Mouse (Mus musculus) testis, adult 2 months (tissue): Measurements from ENCODE around the gene Lpar3. TPM values are rescaled to one million over a fixed set of nuclear protein-coding genes. Genes with fewer than 3 reads are reported as not detected.

Experiments used
- H3K27ac ChIP-seq: fragments of 200-500 bp; 2 replicates; pipeline ENCODE4 v1.5.1; 2012; ENCODE audit warnings: low read depth, low read length; ENCODE audit not compliant: control insufficient read depth, insufficient read depth
- H3K27me3 ChIP-seq: fragments of 200-500 bp; 2 replicates; pipeline ENCODE4 v1.6.1; 2012; ENCODE audit warnings: mild to moderate bottlenecking, low read length, moderate library complexity; ENCODE audit not compliant: control insufficient read depth, insufficient read depth
- H3K36me3 ChIP-seq: fragments of 200-500 bp; 2 replicates; pipeline ENCODE4 v1.6.1; 2012; ENCODE audit warnings: mild to moderate bottlenecking, low read length; ENCODE audit not compliant: control insufficient read depth, insufficient read depth
- H3K4me1 ChIP-seq: fragments of 200-500 bp; 2 replicates; pipeline ENCODE4 v1.6.1; 2012; ENCODE audit warnings: low read length; ENCODE audit not compliant: control insufficient read depth, insufficient read depth
- H3K4me3 ChIP-seq: fragments of 200-500 bp; 2 replicates; pipeline ENCODE4 v1.5.1; 2012; ENCODE audit warnings: low read depth, mild to moderate bottlenecking, low read length, moderate library complexity, mixed read lengths; ENCODE audit not compliant: control insufficient read depth
- CTCF ChIP-seq: fragments of 200-500 bp; IDR thresholded peaks from 2 replicates; pipeline ENCODE4 v1.5.1; 2012; ENCODE audit warnings: low read depth, mild to moderate bottlenecking, inconsistent platforms, low read length, moderate library complexity; ENCODE audit not compliant: control insufficient read depth, insufficient read depth, insufficient replicate concordance
- POLR2A ChIP-seq: fragments of 200-500 bp; IDR thresholded peaks from 2 replicates; pipeline ENCODE4 v1.6.1; 2012; ENCODE audit warnings: low read depth, mild to moderate bottlenecking, inconsistent platforms, low read length, moderate library complexity; ENCODE audit not compliant: control insufficient read depth
- polyA plus RNA-seq: library from polyadenylated mRNA; depleted of rRNA; stranded (reverse); fragments of >200 nt; gene quantifications from 2 replicates; pipeline ENCODE4 v1.2.3, GENCODE M21; 2012

Lpar3 gene
- polyA plus RNA-seq, 1 experiment: 27.0 TPM

GRCm38 (mm10) chr3:146276991-146277390 is 56.2 kb downstream of the Lpar3 start:
- no peak for TF ChIP-seq POLR2A
- TF ChIP-seq CTCF: no peak
- Histone ChIP-seq H3K27ac (no peak overlapping the region), H3K36me3 (no peaks in the 10 kb centered on the region), H3K4me3 (no peak overlapping the region), H3K4me1 (peaks cover 2% of the 10 kb centered on the region), H3K27me3 (no peaks in the 10 kb centered on the region)

- H3K27ac ChIP-seq: no peak overlapping the region
- no peaks in the 10 kb centered on the region for H3K27me3 ChIP-seq
- H3K4me3 ChIP-seq: no peak overlapping the region
- no peaks in the 10 kb centered on the region for H3K36me3 ChIP-seq
- TF ChIP-seq CTCF: peak; percentile 68; the same call in 1 of the 2 replicates
- no peak for TF ChIP-seq POLR2A
- peaks cover 2% of the 10 kb centered on the region for H3K4me1 ChIP-seq
These were observed 56.7 kb downstream of the Lpar3 start for GRCm38 (mm10) chr3:146277456-146277855.

- no peaks in the 10 kb centered on the region for H3K36me3 ChIP-seq
- no peaks in the 10 kb centered on the region for H3K27me3 ChIP-seq
- H3K4me3 ChIP-seq: no peak overlapping the region
- peaks cover 2% of the 10 kb centered on the region for H3K4me1 ChIP-seq
- no peak overlapping the region for H3K27ac ChIP-seq
- TF ChIP-seq CTCF: no peak
- no peak for TF ChIP-seq POLR2A
These were observed 57.7 kb downstream of the Lpar3 start for GRCm38 (mm10) chr3:146278195-146279140.

GRCm38 (mm10) chr3:146283732-146284361 is 63.1 kb downstream of the Lpar3 start:
- Histone ChIP-seq H3K27ac (no peak overlapping the region), H3K27me3 (no peaks in the 10 kb centered on the region), H3K4me3 (no peak overlapping the region), H3K4me1 (peaks cover 5% of the 10 kb centered on the region), H3K36me3 (no peaks in the 10 kb centered on the region)
- TF ChIP-seq CTCF: no peak
- TF ChIP-seq POLR2A: no peak

GRCm38 (mm10) chr3:146286118-146286517 is 65.4 kb downstream of the Lpar3 start:
- no peak for TF ChIP-seq CTCF
- no peak for TF ChIP-seq POLR2A

GRCm38 (mm10) chr3:146291928-146292327 is 71.2 kb downstream of the Lpar3 start:
- no peaks in the 10 kb centered on the region for H3K4me1 ChIP-seq
- H3K27me3 ChIP-seq: no peaks in the 10 kb centered on the region
- no peaks in the 10 kb centered on the region for H3K36me3 ChIP-seq
- H3K27ac ChIP-seq: no peak overlapping the region
- no peak overlapping the region for H3K4me3 ChIP-seq
- no peak for TF ChIP-seq CTCF
- TF ChIP-seq POLR2A: no peak

More at GRCm38 (mm10) chr3:146286118-146286517, 65.4 kb downstream of the Lpar3 start:
- H3K27me3 ChIP-seq: no peaks in the 10 kb centered on the region
- no peak overlapping the region for H3K27ac ChIP-seq
- no peaks in the 10 kb centered on the region for H3K36me3 ChIP-seq
- H3K4me1 ChIP-seq: peaks cover 5% of the 10 kb centered on the region
- H3K4me3 ChIP-seq: no peak overlapping the region

GRCm38 (mm10) chr3:146292515-146292914 is 71.8 kb downstream of the Lpar3 start:
- Histone ChIP-seq H3K4me3 (no peak overlapping the region), H3K27me3 (no peaks in the 10 kb centered on the region), H3K27ac (no peak overlapping the region), H3K4me1 (no peaks in the 10 kb centered on the region), H3K36me3 (no peaks in the 10 kb centered on the region)
- no peak for TF ChIP-seq POLR2A
- TF ChIP-seq CTCF: no peak
